Comparison of ENCODE assay signal across 1 mouse cellular context in the genomic region with DNA sequence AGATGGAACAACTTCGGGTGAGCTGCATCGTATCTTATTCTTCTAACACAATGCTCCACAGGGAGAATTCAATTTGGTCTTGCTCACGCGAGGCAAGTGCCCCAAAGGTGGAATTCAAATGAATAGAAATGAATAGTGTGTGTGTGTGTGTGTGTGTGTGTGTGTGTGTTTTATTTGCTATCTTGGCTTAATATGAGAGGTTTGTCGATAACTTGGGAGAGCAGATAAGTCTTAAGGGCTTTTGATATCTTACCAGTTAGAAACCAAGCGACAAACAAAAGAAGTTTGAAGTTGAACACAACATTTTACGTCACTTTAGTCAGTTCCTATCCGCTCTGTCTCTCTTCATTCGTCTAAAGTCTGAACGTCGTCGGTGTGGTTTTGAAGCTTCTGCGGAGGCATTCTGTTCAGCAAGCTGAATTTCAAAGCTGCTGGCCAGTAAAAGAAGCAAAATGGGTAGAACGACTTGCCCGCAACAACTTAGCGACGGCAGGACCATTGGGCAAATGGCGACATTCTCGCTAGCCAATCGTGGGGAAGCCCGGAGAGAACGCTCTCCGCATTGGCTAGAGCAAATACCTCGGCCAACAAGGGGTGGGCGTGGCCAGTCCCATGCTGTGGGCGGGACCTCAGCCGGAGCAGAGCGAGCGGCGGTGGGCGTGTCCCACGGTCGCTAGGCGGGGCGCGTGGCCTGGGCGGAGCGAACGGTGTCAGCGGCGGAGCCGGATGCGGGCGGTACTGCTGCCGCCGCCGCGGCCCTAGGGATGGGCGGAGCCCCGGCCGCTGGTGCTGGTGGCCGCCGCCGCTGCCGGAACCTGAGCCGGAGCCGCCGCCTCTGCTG.
TF ChIP-seq lines count a peak whose summit lies in the region.

TSS of gene Mtmr12 (plus strand) at position 710 of the 841 bp plus-strand sequence.

TF ChIP-seq in CH12.LX, 34 proteins besides CTCF, POLR2A, EP300 and RAD21 (continued from another document):
- TF ChIP-seq MYC (IDR thresholded peaks at IDR 0.05; ENCODE audit: low read depth, low read length) (peak; percentile 44; the same call in 1 of the 2 replicates), HCFC1 (IDR thresholded peaks at IDR 0.05; ENCODE audit: low read depth, low read length) (peak; percentile 45), ZMIZ1 (IDR thresholded peaks at IDR 0.05; ENCODE audit: low read depth, low read length) (peak; percentile 79; the same call in 1 of the 2 replicates), MAX (IDR thresholded peaks at IDR 0.05; ENCODE audit: low read length) (peak; percentile 69), PAX5 (IDR thresholded peaks at IDR 0.05; ENCODE audit: low read length) (no peak), ETS1 (conservative IDR thresholded peaks at IDR 0.05; ENCODE audit: low read depth, low read length) (no peak; the same call in 1 of the 2 replicates), CHD1 (IDR thresholded peaks at IDR 0.05; ENCODE audit: low read depth, low read length) (peak; percentile 83; the same call in 1 of the 2 replicates), BHLHE40 (IDR thresholded peaks at IDR 0.05; ENCODE audit: low read depth, low read length) (0 out of 2 replicates have a peak, but pooled peaks have one; percentile 30), TBP (conservative IDR thresholded peaks at IDR 0.05; ENCODE audit: low read depth, low read length) (peak; percentile 92), USF1 (IDR thresholded peaks at IDR 0.05; ENCODE audit: low read depth, low read length) (peak; percentile 58), UBTF (IDR thresholded peaks at IDR 0.05; ENCODE audit: low read depth, low read length) (no peak; the same call in 1 of the 2 replicates), CHD2 (IDR thresholded peaks at IDR 0.05; ENCODE audit: low read length) (no peak; the same call in none of the 2 replicates), KAT2A (IDR thresholded peaks at IDR 0.05; ENCODE audit: insufficient replicate concordance, low read length) (no peak), POLR2AphosphoS2 (IDR thresholded peaks at IDR 0.05; ENCODE audit: low read depth, low read length) (peak; percentile 75; the same call in 1 of the 2 replicates), TCF12 (IDR thresholded peaks at IDR 0.05; ENCODE audit: low read depth, low read length) (peak; percentile 28; the same call in 1 of the 2 replicates), JUN (IDR thresholded peaks at IDR 0.05; ENCODE audit: insufficient read depth, low read depth, low read length) (no peak), GABPA (IDR thresholded peaks at IDR 0.05; ENCODE audit: insufficient replicate concordance, low read depth, low read length) (no peak), NRF1 (IDR thresholded peaks at IDR 0.05; ENCODE audit: low read depth, low read length) (peak; percentile 15; the same call in 1 of the 2 replicates), MXI1 (IDR thresholded peaks at IDR 0.05; ENCODE audit: low read depth, low read length) (peak; percentile 66; the same call in 1 of the 2 replicates), SIN3A (IDR thresholded peaks at IDR 0.05; ENCODE audit: low read length) (peak; percentile 86), NELFE (IDR thresholded peaks at IDR 0.05; ENCODE audit: low read depth, low read length) (peak; percentile 76), MAZ (IDR thresholded peaks at IDR 0.05; ENCODE audit: low read depth, low read length) (0 out of 2 replicates have a peak, but pooled peaks have one; percentile 21), ZKSCAN1 (IDR thresholded peaks at IDR 0.05; ENCODE audit: borderline replicate concordance, low read depth, low read length) (no peak)
TF ChIP-seq in CH12.LX: peak in this region for 19.
